Mouse (Mus musculus) liver, embryonic 15.5 days (tissue): Measurements from ENCODE around the gene Zfp750. TPM values are rescaled to one million over a fixed set of nuclear protein-coding genes. Genes with fewer than 3 reads are reported as not detected.
A peak's percentile ranks its signal among the peaks of the same experiment; 100 is the strongest.

Source experiments
- ATAC-seq: fragments of 200-750 bp; cut with Nextera tagmentation; 2 replicates; pipeline ENCODE4 v1.8.0; 2017; ENCODE audit warnings: moderate number of reproducible peaks, mild to moderate bottlenecking, moderate library complexity; ENCODE audit not compliant: insufficient read depth
- H3K27ac ChIP-seq: fragments of 300-500 bp; sonication (generic); replicated peaks from 2 replicates; pipeline ENCODE4 v1.5.1; 2015; ENCODE audit warnings: mild to moderate bottlenecking, inconsistent platforms
- H3K27me3 ChIP-seq: fragments of 300-500 bp; sonication (generic); 2 replicates; pipeline ENCODE4 v1.6.1; 2015; ENCODE audit warnings: mild to moderate bottlenecking, inconsistent platforms
- H3K36me3 ChIP-seq: fragments of 300-500 bp; sonication (generic); replicated peaks from 2 replicates; pipeline ENCODE4 v1.6.1; 2015; ENCODE audit warnings: moderate library complexity, mild to moderate bottlenecking, inconsistent platforms
- H3K4me1 ChIP-seq: fragments of 300-500 bp; sonication (generic); replicated peaks from 2 replicates; pipeline ENCODE4 v1.6.1; 2015; ENCODE audit warnings: inconsistent platforms
- H3K4me2 ChIP-seq: fragments of 300-500 bp; sonication (generic); 2 replicates; pipeline ENCODE4 v1.6.1; 2015; ENCODE audit warnings: moderate library complexity, mild to moderate bottlenecking, inconsistent platforms
- H3K4me3 ChIP-seq: fragments of 300-500 bp; sonication (generic); replicated peaks from 2 replicates; pipeline ENCODE4 v1.5.1; 2015; ENCODE audit warnings: mild to moderate bottlenecking, inconsistent platforms
- H3K9ac ChIP-seq: fragments of 300-500 bp; sonication (generic); 2 replicates; pipeline ENCODE4 v1.6.1; 2015; ENCODE audit warnings: moderate library complexity, mild to moderate bottlenecking, inconsistent platforms
- H3K9me3 ChIP-seq: fragments of 300-500 bp; sonication (generic); replicated peaks from 2 replicates; pipeline ENCODE4 v1.6.1; 2016; ENCODE audit warnings: inconsistent platforms
- WGBS: fragments of 180-500 bp; shearing (Covaris S2); methylation state at CpG from one replicate; pipeline ENCODE4 v1.1.7; 2015; ENCODE audit warnings: mixed read lengths; ENCODE audit not compliant: insufficient replicate concordance; 5-methylcytosine and 5-hydroxymethylcytosine counted together
- polyA plus RNA-seq: library from polyadenylated mRNA; unstranded; fragments of >200 nt; fragmentation: Nextera tagmentation; extraction: Ambion mirVana; gene quantifications from 2 replicates; pipeline ENCODE4 v1.2.1, GENCODE M21; 2015

Zfp750 gene
- polyA plus RNA-seq, 1 experiment from 2014 or later, result 0.82 TPM

GRCm38 (mm10) chr11:121551206-121551799, 32.2 kb upstream of the Zfp750 start:
- Histone ChIP-seq H3K4me3 (no peak overlapping the region), H3K27me3 (no peaks in the 10 kb centered on the region), H3K4me1 (peaks cover 50% of the 10 kb centered on the region), H3K36me3 (peaks cover 12% of the 10 kb centered on the region; the same call in 1 of the 2 replicates), H3K9me3 (no peaks in the 10 kb centered on the region), H3K4me2 (no peak overlapping the region), H3K9ac (no peak overlapping the region), H3K27ac (peak overlapping the region; percentile 19)
- ATAC-seq, result no peak
- 81% methylated on average over 5 of the region's 5 CpGs for WGBS

DNA sequence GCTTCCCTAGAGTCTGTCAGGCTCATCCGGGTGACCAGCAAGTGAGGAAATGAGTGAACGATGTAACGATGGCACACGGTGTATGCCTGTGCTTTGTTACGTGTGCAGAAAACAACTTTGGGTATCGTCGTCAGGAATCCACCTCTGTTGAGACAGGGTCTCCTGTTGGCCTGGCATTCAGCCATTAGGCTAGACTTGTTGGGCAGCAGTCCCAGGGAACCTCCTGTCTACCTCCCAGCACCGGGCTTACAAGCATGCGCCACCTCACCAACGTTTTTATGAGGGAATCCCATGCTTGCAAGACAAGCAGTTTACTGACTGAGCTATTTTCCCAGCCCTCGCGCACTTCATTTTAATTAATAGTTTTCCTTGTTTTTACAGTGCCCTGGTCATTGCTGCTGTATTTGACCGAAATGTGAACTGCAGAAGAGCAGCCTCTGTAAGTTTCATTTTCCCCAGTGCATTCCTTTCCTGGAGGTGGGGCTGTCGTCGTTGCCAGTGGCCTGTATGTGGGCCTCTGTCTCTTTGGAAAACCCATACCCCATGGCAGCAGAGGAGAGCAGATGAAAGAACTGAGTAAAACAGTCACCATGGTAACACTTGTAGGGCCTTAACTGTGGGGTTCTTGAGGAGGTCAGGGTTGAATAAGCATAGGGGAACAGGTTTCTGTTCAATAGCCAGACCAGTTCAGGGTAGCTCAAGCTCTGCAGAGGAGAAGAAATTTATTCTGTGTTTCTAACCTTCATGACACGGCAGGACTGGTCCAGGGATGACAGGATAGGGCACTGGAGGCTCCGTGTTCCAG, 30.9 kb upstream of the Zfp750 start:
- ATAC-seq, result no peak
- H3K36me3 ChIP-seq, result peaks cover 12% of the 10 kb centered on the region; the same call in 1 of the 2 replicates
- WGBS, result 83% methylated on average over 17 of the region's 17 CpGs
- no peaks in the 10 kb centered on the region for H3K9me3 ChIP-seq
- H3K4me1 ChIP-seq, result peaks cover 63% of the 10 kb centered on the region
- no peak overlapping the region for H3K9ac ChIP-seq
- H3K4me3 ChIP-seq, result no peak overlapping the region
- peak overlapping the region; percentile 60 for H3K4me2 ChIP-seq
- H3K27me3 ChIP-seq, result no peaks in the 10 kb centered on the region
- peak overlapping the region; percentile 96 for H3K27ac ChIP-seq

DNA sequence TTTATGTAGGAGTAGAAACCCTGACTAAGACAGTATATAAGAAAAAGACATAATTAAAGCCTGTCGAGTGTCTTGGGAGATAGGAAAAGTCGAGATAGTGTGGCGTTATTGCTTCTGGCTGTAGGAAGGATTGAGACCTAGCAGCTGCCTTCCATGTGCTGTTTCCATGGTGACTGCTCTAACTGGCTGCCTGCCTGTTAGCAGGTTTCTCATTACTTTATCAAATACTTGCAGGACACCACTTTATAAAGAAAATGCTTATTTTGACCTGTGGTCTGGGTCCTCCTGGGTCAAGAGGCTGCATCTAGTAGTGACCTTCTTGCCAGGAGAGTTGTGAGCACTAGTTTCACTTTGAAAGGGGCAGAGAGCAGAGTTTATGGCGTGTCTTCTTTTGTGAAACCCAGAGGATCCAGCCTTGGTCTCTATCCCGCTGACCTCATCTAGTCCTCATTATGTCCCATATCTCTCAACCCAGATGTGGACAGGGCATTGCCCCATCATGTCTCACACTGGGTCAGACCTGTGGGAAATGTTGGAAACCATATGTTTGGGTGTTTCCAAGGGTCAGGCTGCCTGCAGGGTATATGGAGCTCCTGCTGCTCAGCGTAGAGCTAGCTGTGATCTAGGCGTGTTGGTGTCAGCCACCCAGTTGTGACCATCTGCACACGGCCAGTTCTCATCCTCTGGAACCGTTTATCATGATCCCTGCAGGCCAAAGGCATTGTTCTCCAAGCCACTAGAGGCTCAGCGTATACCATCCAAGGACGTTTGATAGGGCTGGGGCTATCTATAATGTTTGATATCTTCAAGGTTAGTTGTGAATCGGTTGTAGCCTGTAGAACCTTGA, 30.1 kb upstream of the Zfp750 start:
- Histone ChIP-seq H3K27me3 (no peaks in the 10 kb centered on the region), H3K4me1 (peaks cover 71% of the 10 kb centered on the region), H3K4me2 (peak overlapping the region; percentile 60), H3K36me3 (peaks cover 12% of the 10 kb centered on the region; the same call in 1 of the 2 replicates), H3K4me3 (peak overlapping the region; percentile 3; the same call in 1 of the 2 replicates), H3K27ac (peak overlapping the region; percentile 96), H3K9me3 (no peaks in the 10 kb centered on the region), H3K9ac (peak overlapping the region; percentile 37)
- peak; percentile 25 for ATAC-seq
- whole genome bisulfite sequencing, result 34% methylated on average over 12 of the region's 12 CpGs

DNA sequence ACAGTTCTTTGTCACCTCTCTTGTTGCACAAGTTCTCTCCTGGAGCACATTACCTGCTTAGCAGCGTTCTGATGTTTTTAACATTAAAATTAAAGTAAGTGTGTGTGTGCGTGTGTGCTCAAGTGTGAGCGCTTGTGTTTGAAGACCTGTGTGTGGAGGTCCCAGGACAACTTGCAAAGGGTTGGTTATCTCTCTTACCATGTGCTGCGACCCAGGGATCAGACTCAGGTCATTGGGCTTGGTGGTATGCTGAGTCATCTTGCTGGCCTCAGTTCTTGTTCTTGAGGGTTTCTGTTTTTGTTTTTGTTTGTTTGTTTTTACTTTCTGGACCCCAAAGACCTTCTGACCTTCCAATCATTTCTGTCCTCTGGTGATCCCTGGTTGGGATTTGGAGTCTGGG, 28.8 kb upstream of the Zfp750 start:
- ATAC-seq, result peak; percentile 82
- Histone ChIP-seq H3K4me3 (0 out of 2 replicates have a peak overlapping the region, but pooled peaks have one; percentile 7), H3K9me3 (no peaks in the 10 kb centered on the region), H3K27ac (peak overlapping the region; percentile 96), H3K4me1 (peaks cover 84% of the 10 kb centered on the region), H3K27me3 (no peaks in the 10 kb centered on the region), H3K9ac (peak overlapping the region; percentile 56), H3K4me2 (peak overlapping the region; percentile 60), H3K36me3 (peaks cover 17% of the 10 kb centered on the region; the same call in 1 of the 2 replicates)
- 29% methylated on average over 4 of the region's 4 CpGs for WGBS

GRCm38 (mm10) chr11:121547234-121547633, 28.1 kb upstream of the Zfp750 start:
- Histone ChIP-seq H3K4me3 (peak overlapping the region; percentile 5; the same call in 1 of the 2 replicates), H3K36me3 (peaks cover 23% of the 10 kb centered on the region), H3K27ac (peak overlapping the region; percentile 96), H3K4me1 (peaks cover 90% of the 10 kb centered on the region), H3K9me3 (no peaks in the 10 kb centered on the region), H3K27me3 (no peaks in the 10 kb centered on the region), H3K4me2 (peak overlapping the region; percentile 60), H3K9ac (peak overlapping the region; percentile 28)
- WGBS, result 32% methylated on average over 5 of the region's 5 CpGs
- peak; percentile 59 for ATAC-seq

GRCm38 (mm10) chr11:121545398-121546034, 26.4 kb upstream of the Zfp750 start:
- no peak overlapping the region for H3K4me2 ChIP-seq
- H3K36me3 ChIP-seq, result peaks cover 34% of the 10 kb centered on the region
- no peak for ATAC-seq
- 62% methylated on average over 3 of the region's 3 CpGs for whole genome bisulfite sequencing
- H3K27me3 ChIP-seq, result no peaks in the 10 kb centered on the region
- peaks cover 89% of the 10 kb centered on the region for H3K4me1 ChIP-seq
- no peak overlapping the region for H3K4me3 ChIP-seq
- no peaks in the 10 kb centered on the region for H3K9me3 ChIP-seq
- H3K27ac ChIP-seq, result peak overlapping the region; percentile 96
- H3K9ac ChIP-seq, result no peak overlapping the region

- H3K4me1 ChIP-seq, result peaks cover 86% of the 10 kb centered on the region
- no peak overlapping the region for H3K9ac ChIP-seq
- peaks cover 28% of the 10 kb centered on the region for H3K36me3 ChIP-seq
- WGBS, result 72% methylated on average over 7 of the region's 7 CpGs
- ATAC-seq, result no peak
- H3K9me3 ChIP-seq, result no peaks in the 10 kb centered on the region
- no peak overlapping the region for H3K4me3 ChIP-seq
- no peaks in the 10 kb centered on the region for H3K27me3 ChIP-seq
- peak overlapping the region; percentile 96 for H3K27ac ChIP-seq
- H3K4me2 ChIP-seq, result no peak overlapping the region
These were observed 25.7 kb upstream of the Zfp750 start for GRCm38 (mm10) chr11:121544755-121545397.

DNA sequence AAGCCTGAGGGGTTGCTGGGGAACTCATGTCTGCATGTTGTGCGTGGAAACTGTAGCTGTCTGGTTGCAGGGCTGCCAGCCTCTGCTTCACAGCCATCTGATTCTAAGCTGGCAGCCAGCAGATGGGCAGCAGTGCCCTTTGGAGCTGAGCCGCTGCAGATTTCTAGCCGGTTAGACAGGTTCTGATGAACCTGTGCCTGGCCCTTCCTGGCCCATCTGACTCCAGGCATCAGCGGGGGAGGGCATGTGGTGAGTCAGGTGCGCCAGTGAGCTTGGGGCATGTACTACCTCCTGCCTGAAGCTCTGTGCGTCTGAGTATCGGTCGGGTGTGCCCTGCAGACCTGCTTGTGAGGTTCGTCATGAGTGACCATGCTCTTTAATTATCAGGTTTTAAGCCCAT, 24.8 kb upstream of the Zfp750 start:
- Histone ChIP-seq H3K4me1 (peaks cover 77% of the 10 kb centered on the region), H3K4me3 (0 out of 2 replicates have a peak overlapping the region, but pooled peaks have one; percentile 18), H3K27ac (peak overlapping the region; percentile 96), H3K4me2 (peak overlapping the region; percentile 52), H3K9ac (peak overlapping the region; percentile 29; the same call in 1 of the 2 replicates), H3K27me3 (no peaks in the 10 kb centered on the region), H3K36me3 (peaks cover 27% of the 10 kb centered on the region), H3K9me3 (no peaks in the 10 kb centered on the region)
- WGBS, result 75% methylated on average over 9 of the region's 9 CpGs
- ATAC-seq, result peak; percentile 14; the same call in 1 of the 2 replicates

GRCm38 (mm10) chr11:121543287-121543856, 24.2 kb upstream of the Zfp750 start:
- Histone ChIP-seq H3K9ac (peak overlapping the region; percentile 29; the same call in 1 of the 2 replicates), H3K4me3 (0 out of 2 replicates have a peak overlapping the region, but pooled peaks have one; percentile 18), H3K9me3 (no peaks in the 10 kb centered on the region), H3K27ac (peak overlapping the region; percentile 96), H3K4me2 (peak overlapping the region; percentile 52), H3K36me3 (peaks cover 27% of the 10 kb centered on the region), H3K4me1 (peaks cover 71% of the 10 kb centered on the region), H3K27me3 (no peaks in the 10 kb centered on the region)
- ATAC-seq, result peak; percentile 83
- 40% methylated on average over 5 of the region's 5 CpGs for whole genome bisulfite sequencing

DNA sequence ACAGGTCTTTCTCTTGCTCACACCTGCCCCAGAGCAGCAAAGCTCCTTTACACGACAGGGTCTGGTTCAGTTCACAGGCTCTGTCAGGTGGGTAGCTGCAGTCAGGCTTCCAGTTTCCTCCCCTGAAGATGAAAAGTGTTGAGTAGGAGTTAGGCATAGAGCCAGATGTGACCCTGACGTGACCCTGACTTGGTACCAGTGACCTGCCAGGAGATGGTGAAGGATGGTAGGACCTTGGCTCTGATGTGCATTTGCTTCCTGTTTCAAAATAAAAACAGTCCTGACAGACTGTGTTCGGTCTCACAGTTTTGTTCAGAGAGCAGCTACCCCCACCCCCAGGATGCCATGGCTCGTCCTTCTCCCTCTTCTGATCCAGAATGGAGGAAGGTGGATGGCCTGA, 23.3 kb upstream of the Zfp750 start:
- Histone ChIP-seq H3K27me3 (no peaks in the 10 kb centered on the region), H3K9me3 (no peaks in the 10 kb centered on the region), H3K4me1 (peaks cover 63% of the 10 kb centered on the region), H3K9ac (no peak overlapping the region), H3K4me3 (no peak overlapping the region), H3K36me3 (peaks cover 27% of the 10 kb centered on the region), H3K27ac (peak overlapping the region; percentile 96; the same call in 1 of the 2 replicates), H3K4me2 (no peak overlapping the region)
- 77% methylated on average over 4 of the region's 4 CpGs for WGBS
- no peak for ATAC-seq
